Mouse (Mus musculus): ENCODE data around the gene Mapkapk2.

GRCm38 (mm10) chr1:131061740-131062254, 35.8 kb downstream of the Mapkapk2 start:
- TF ChIP-seq CTCF (IDR thresholded peaks at IDR 0.05; ENCODE audit: low read depth, low read length) (no peak), POLR2A (IDR thresholded peaks at IDR 0.05; ENCODE audit: insufficient read depth, low read length) (no peak)

All from ES-Bruce4 (cell line).